Mouse (Mus musculus) embryo, embryonic 11.5 days (tissue): Measurements from ENCODE around the gene Dnajc7.

Experiments used
- DNase-seq: peaks from one replicate; pipeline ENCODE4 v3.0.0-alpha.2; 2012; ENCODE audit warnings: low read depth, low spot score

Gene Dnajc7

GRCm38 (mm10) chr11:100581756-100582155 is 38.2 kb downstream of the Dnajc7 start:
- DNase-seq: no peak

GRCm38 (mm10) chr11:100580275-100580674 is 39.7 kb downstream of the Dnajc7 start:
- no peak for DNase-seq

GRCm38 (mm10) chr11:100579116-100579799 is 40.7 kb downstream of the Dnajc7 start:
- DNase-seq: no peak

DNA sequence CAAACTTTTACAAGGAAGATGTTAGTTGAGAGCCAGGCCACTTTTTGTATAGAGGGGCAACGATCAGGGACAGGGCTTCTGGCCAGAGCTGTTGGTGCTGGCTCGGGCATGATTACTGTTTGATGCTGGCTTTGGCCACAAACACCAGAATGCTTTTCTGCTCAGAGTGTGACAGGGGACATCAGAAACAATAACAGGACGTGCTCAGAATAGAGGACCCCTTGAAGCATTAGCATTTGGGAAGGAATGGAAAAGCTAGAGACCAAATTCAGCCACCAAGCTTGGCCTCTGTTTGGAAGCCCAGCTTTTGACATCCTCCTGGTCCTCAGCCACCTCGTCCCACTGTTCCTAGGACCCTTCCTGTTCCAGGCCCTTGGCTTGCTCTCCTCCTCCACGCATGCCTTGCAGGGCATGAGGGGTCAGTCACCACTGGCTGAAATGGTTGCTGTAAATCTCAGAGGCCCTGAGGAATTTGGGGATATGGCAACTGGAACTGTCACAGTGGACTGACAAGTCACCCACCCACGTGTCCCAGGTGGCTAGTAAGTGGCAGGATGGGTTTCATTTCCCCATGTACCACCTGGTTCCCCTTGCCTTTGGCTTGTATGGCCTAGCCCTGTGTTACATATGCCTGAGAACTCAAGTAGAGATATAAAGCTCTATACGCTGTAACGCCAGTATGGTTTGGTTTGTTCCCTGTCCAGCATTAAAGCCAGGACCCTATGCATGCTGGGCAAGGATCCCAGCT is 41.9 kb downstream of the Dnajc7 start:
- DNase-seq: no peak

GRCm38 (mm10) chr11:100576256-100576655 is 43.7 kb downstream of the Dnajc7 start:
- no peak for DNase-seq

- DNase-seq: no peak
Observed at GRCm38 (mm10) chr11:100575484-100575855, 44.5 kb downstream of the Dnajc7 start.

DNA sequence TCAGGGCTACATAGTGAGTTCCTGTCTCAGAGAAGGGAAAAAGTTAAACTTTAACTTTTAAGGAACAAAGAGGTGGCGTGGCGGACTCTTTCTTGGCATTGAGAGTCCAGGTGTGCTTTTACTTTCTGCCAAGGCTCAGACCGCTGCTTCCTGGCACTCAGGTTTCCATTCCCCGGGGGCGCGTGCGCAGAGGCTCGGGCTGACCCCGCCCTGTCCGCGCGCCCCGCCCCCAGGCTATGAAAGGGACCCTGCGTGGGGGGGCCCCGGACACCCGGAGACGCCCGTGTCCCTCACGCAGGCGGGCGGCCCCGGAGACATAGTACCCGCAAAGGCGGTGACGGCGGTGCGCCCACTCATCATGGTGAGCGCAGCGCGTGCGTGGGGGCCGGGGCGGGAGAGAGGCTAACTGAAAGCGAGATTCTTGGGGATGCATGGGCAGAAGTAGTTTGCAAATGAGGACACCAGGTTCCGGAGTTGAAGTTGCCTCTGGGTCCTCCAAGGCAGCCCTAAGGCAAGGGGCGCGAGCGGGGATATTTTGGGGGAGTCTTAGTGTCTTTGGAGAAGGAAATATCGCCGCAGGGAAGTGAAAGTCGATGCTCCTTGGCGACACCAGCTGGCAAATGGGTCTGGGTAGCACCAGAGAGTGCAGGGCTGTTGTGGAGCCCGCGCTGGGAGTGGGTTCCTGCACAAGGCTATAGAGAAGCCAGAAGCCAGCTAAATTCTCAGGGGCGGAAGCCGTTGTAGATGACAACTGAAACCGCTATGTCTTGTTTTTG is 45.1 kb downstream of the Dnajc7 start, which contains the start of gene Cnp:
Gene Cnp (plus strand): TSS at position 197 of the 776 bp plus-strand sequence.
- DNase-seq: peak; percentile 45

- DNase-seq: no peak
Observed at GRCm38 (mm10) chr11:100574188-100574587, 45.8 kb downstream of the Dnajc7 start.

DNA sequence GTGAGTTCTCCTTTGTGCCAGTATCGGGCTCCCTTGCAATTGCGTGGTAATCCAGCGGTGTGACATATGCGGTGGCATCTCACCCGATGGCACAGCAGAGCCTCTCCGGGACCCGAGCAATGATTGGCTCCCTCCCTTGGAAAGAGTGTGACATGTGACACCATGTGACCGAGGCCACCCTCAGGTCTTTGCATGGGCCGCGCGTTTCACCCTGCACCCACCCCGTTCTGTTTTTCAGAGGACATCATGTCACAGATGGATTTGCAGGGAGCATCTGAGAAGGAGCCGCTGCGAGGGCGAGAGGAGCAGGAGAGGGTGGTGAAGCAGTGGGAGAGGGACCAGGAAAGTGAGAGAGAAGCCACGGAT is 48.8 kb downstream of the Dnajc7 start:
- no peak for DNase-seq

DNA sequence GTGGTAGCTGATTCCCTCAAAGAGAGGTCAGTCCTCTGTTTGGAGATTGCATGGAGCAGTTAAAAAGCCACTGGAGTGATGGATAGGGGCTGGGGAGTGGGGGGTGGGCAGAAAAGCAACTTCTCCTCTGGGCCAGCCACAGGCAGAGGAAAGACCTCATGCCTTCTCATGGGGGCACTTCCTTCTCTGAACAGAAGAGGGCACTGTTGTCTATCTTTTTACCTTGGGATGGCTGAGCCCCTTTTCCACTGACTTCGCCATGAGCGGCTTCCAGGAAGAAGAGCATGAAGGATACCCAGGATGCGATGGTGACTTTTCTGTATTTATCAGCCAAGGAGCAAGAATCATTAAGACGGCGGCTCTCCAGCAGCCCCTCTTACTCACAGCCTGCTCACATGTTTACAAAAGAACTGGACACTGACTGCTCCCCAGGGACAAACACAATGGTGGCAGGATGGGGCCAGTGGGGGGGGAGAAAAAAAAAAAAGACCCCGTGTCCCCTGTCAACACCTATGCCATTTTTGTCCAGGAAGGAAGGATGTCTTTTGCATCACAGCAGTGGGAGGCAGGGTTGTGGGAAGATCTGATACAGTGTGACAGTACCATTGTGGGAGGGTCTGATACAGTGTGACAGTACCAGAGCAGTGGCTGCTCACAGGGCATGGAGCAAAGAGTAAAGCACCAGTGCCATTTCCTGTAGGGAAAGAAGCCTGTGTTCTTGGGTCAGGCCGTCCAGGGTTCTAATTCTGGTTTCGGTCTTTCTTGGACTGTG is 49.4 kb downstream of the Dnajc7 start:
- peak; percentile 75 for DNase-seq

DNA sequence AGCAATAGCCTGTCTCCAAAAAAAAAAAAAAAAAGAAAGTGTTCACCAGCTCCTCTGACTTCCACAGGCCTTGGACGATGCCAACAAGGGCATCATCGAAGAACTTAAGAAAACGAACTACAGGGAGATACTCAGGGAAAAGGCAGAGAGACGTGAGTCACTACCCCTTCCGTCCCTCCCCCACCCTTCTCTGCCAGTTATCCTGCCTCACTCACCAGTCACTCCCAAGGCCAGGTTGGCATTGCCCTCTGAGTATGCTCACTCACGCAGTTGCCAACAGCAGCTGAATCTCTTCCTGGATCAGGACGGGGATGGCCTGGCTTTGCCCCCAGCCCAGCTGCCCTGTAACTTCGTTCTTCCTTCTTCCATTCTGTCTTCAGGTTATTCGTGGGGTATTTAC is 50.2 kb downstream of the Dnajc7 start:
- no peak for DNase-seq

- DNase-seq: no peak
Observed at GRCm38 (mm10) chr11:100568692-100569091, 51.3 kb downstream of the Dnajc7 start.

DNA sequence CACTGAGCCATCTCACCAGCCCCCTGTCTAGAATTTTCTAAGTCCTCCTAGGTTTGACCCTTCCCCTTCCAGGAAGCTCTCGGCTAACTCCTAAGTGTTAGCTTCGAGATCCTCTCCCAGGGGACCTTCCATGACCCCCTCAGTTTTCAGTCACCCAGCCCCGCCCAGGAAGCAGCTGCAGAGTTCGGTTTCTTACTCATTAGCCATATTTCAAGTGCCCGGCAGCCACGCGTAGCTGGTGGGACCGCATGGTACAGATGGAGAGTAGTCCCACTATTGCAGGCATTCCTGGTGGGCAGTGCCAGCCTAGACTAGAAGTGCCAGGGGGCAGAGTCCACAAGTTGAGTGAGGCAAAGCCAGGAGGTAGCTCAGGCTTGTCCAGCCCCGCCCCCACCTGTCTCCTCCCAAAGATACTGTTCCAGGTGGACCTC is 52.1 kb downstream of the Dnajc7 start:
- DNase-seq: no peak

GRCm38 (mm10) chr11:100567229-100567628 is 52.7 kb downstream of the Dnajc7 start:
- DNase-seq: no peak

- no peak for DNase-seq
Observed at GRCm38 (mm10) chr11:100564703-100565102, 55.3 kb downstream of the Dnajc7 start.

- no peak for DNase-seq
Observed at GRCm38 (mm10) chr11:100564297-100564696, 55.7 kb downstream of the Dnajc7 start.

DNA sequence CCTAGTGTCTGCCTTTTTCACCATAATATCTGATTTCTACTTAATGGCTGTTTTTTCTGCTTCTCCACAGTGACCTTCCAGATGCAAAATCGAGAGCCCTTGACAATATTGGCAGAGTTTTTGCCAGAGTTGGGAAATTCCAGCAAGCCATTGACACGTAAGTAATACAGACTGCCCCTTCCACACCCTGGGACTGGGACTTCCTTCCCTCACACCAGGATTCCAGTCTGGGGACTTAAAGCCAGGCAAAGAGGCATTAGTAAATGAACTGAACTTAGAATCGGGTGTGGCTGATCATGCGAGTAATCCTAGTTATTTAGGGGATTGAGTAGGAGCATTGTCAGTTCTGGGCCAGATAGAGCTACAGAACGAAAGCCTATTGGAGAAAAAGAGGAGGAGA is 58.2 kb downstream of the Dnajc7 start:
- no peak for DNase-seq

- no peak for DNase-seq
Observed at GRCm38 (mm10) chr11:100559476-100559875, 60.5 kb downstream of the Dnajc7 start.

GRCm38 (mm10) chr11:100557563-100557962 is 62.4 kb downstream of the Dnajc7 start:
- no peak for DNase-seq

- DNase-seq: peak; percentile 51
Observed at GRCm38 (mm10) chr11:100555583-100555982, 64.4 kb downstream of the Dnajc7 start.

GRCm38 (mm10) chr11:100552842-100553241 is 67.1 kb downstream of the Dnajc7 start:
- no peak for DNase-seq

DNA sequence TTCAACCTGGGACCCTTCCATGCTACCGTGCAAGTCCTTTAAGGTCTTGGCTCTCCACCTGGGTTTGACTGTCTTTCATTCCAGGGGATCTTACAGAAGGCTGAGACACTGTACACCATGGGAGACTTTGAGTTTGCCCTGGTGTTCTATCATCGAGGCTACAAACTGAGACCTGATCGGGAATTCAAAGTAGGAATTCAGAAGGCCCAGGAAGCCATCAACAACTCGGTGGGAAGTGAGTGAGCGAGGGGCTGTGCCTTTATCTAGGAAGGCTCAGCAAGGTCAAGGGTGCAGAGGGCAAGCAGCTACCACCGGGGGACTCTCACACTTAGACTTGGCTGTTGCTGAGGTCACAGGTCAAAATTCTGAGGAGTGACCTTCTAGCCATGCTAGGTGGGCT is 69.9 kb downstream of the Dnajc7 start:
- no peak for DNase-seq
